Comparison of ENCODE assay signal across 11 mouse cellular contexts in genomic region chr4:131821161-131821731, GRCm38 (mm10). TPM values are rescaled to one million over a fixed set of nuclear protein-coding genes. Genes with fewer than 3 reads are reported as not detected.
DNase-seq lines count a peak whose midpoint lies in the region; ATAC-seq lines count a peak whose summit lies in the region.
"Had no signal": no experiment of that assay in that cellular context is flagged by ENCODE, and none has a peak within 500 bp of the region (broad histone marks: within the 10 kb centered on the region; RNA-seq: fewer than 3 reads in every experiment).

No protein-coding gene starts in this region.

- peaks cover 18% of the 10 kb centered on the region for H3K4me1 ChIP-seq in midbrain, embryonic 13.5 days (replicated peaks)

- H3K36me3 ChIP-seq in midbrain, embryonic 13.5 days = no peaks in the 10 kb centered on the region

- H3K4me2 ChIP-seq in midbrain, embryonic 13.5 days (replicated peaks) = peak overlapping the region; percentile 19
- H3K4me2 ChIP-seq: stomach, embryonic 15.5 days had no signal

- H3K4me3 ChIP-seq in midbrain, embryonic 13.5 days (replicated peaks) = no peak overlapping the region
- H3K4me3 ChIP-seq: stomach, embryonic 15.5 days had no signal

- peak; percentile 72 for ATAC-seq in midbrain, embryonic 13.5 days

- H3K9me3 ChIP-seq in midbrain, embryonic 13.5 days = no peaks in the 10 kb centered on the region
- H3K9me3 ChIP-seq: stomach, embryonic 15.5 days had no signal

- intact Hi-C loops in heart, postnatal 14 days (cut with DNase I) = no loop called here

- H3K9ac ChIP-seq in midbrain, embryonic 13.5 days (replicated peaks) = peak overlapping the region; percentile 48
- H3K9ac ChIP-seq: stomach, embryonic 15.5 days had no signal

- DNase-seq in right cerebral cortex, adult 18-20 months = peak; percentile 68
- DNase-seq in right cerebral cortex, postnatal 4 days = no peak
- DNase-seq in frontal cortex, postnatal 36 days (ENCODE audit: low spot score in 2 of 2) = peak; percentile 52 to 65
- DNase-seq in kidney, adult 11 months = no peak
- no peak for DNase-seq in heart, postnatal 14 days
- DNase-seq in gastrocnemius, postnatal 4 days (ENCODE audit: low spot score in 2 of 2) = no peak
- DNase-seq in thymus, postnatal 36 days = no peak
- DNase-seq: cerebellum, adult 11 months; liver had no signal

- 11% methylated on average over 16 of the region's 16 CpGs for WGBS in midbrain, embryonic 13.5 days

- H3K27ac ChIP-seq in midbrain, embryonic 13.5 days = 0 out of 2 replicates have a peak overlapping the region, but pooled peaks have one; percentile 30
- H3K27ac ChIP-seq: stomach, embryonic 15.5 days had no signal

- peaks cover 15% of the 10 kb centered on the region; the same call in 1 of the 2 replicates for H3K27me3 ChIP-seq in midbrain, embryonic 13.5 days
- H3K27me3 ChIP-seq: stomach, embryonic 15.5 days had no signal

RNA-seq across cellular contexts. Expression of gene Ptpru, which starts 16.8 kb away (rescaled TPM):
- 17.2 and 18.9 TPM in 2 replicates for polyA plus RNA-seq in midbrain, embryonic 13.5 days (2015; fragmentation: Nextera tagmentation; extraction: Ambion mirVana)
- 1 to 10 TPM; 3.2 to 6.8 TPM for total RNA-seq in heart, postnatal 14 days (2021)
- total RNA-seq in gastrocnemius, postnatal 4 days (2021) = 1 to 10 TPM; 1.3 to 1.4 TPM

RNA-seq across cellular contexts. Expression of gene Mecr, which starts 22.0 kb away (rescaled TPM):
- polyA plus RNA-seq in midbrain, embryonic 13.5 days (2015; fragmentation: Nextera tagmentation; extraction: Ambion mirVana) = 38.0 and 38.3 TPM in 2 replicates
- total RNA-seq in heart, postnatal 14 days (2021) = 10 to 100 TPM; 29.7 to 30.4 TPM
- 10 to 100 TPM; 21.0 to 21.1 TPM for total RNA-seq in gastrocnemius, postnatal 4 days (2021)

RNA-seq across cellular contexts. Expression of gene Srsf4, which starts 52.2 kb away (rescaled TPM):
- 134 and 140 TPM in 2 replicates for polyA plus RNA-seq in midbrain, embryonic 13.5 days (2015; fragmentation: Nextera tagmentation; extraction: Ambion mirVana)
- total RNA-seq in heart, postnatal 14 days (2021) = 10 to 100 TPM; 39.4 to 42.4 TPM
- total RNA-seq in gastrocnemius, postnatal 4 days (2021) = 10 to 100 TPM; 64.3 to 69.4 TPM

Comparison
In these comparisons a context has a peak if more than half of its experiments do, and no peak if none do; other contexts are left out.
1. DNase-seq: peak in right cerebral cortex, adult 18-20 months (single experiment) and frontal cortex, postnatal 36 days (2 of 2); none in right cerebral cortex, postnatal 4 days (single experiment), kidney, adult 11 months (single experiment), heart, postnatal 14 days (0 of 2), gastrocnemius, postnatal 4 days (0 of 2) and thymus, postnatal 36 days (0 of 2).